Mouse (Mus musculus) liver (tissue): Measurements from ENCODE around the gene Vmn2r95.
"Not testable (repeated sequence)": the region's sequence is repeated elsewhere in the genome, so short reads cannot be mapped to it uniquely, and the experiment has no call there.

Source experiments
- DNase-seq: peaks from one replicate; pipeline ENCODE4 v3.0.0-alpha.2; 2020; ENCODE audit warnings: mixed read lengths

The Vmn2r95 gene

DNA sequence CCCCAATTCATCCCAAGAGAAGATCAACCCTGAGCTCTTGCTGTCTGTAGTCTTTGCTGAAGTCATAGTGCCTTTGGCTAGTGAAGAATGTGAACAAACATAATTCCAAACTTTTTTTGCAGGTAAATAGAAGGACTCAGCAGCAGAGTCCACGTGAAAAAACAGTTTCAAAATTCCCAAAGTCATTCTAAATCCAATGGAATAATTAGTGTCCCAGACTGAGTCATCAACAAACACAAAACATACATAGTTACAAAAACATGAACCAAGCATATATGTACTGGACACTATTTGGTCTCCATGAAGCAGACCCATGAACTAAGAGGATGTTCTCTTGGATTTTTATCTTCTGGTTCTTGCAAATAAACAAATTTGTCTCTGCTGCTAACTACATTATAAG lies at the start of gene Vmn2r95:
Gene Vmn2r95 (plus strand): TSS at position 301 of the 400 bp plus-strand sequence.
- DNase-seq = no peak

DNA sequence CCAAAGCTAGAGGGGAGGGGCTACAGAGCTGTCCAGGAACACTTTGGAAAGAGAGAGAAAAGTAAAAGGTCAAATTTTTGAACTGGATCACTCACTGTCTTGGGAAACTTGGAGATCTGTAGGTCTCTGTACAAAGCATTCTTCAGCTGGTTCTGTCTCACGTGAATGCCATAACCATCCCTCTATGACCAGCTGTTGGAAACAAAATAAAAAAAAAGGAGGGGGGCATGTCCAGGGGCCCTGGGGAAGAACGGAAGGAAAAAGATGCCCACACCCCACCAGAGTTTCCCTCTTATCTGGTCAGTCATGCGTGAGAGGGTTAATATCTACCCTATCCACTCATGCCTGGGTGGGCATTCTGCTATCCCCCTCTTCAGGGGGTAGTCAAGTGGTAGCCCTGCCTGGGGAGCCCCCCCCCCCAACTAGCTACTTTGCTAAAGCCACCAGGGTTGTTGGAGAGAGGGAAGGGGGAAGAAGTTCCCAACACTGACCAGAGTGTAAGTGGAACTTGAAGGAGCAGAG lies 31.8 kb downstream of the Vmn2r95 start:
- DNase-seq = no peak

DNA sequence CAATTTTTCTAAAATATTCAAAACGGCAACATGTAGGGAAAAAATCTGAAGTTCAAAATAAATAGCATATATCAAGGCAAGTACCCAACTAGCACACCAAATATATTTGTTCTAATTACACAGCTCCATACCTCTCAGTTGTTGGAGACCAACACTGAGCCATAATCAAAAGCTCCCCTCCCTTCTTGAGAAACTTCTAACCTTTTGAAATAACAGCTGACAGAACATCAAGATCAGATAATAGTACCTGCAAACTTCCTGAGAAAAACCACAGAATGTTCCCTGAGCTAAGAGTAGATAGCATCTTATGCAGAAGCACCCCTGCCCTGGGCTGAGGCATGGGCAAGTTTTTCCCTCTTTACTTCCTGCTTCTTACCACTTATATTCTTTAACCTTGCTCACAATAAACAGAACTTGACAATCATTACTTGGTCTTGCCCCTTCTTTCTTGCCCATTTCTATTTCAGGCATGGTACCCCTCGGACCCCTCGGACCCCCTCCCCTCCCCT lies 34.3 kb downstream of the Vmn2r95 start:
- not testable (repeated sequence) for DNase-seq

DNA sequence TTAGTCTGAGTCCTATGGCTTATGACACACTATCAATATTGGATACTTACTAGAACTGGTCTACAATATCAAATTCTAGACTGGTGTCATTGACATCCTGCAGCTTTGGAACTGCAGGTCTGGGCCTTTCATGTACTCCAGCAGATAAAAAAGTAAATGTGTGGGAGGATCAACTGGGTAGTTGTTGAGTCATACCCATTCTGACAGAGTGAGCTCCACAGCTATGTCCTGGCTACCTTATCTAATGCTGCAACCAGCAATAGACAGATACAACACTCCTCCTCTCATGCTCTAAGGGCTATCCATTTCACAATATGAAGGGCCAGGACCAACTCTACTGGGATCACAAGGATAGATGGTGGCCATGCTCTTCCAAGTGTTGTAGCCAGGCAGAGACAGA lies 38.8 kb downstream of the Vmn2r95 start:
- DNase-seq = no peak

DNA sequence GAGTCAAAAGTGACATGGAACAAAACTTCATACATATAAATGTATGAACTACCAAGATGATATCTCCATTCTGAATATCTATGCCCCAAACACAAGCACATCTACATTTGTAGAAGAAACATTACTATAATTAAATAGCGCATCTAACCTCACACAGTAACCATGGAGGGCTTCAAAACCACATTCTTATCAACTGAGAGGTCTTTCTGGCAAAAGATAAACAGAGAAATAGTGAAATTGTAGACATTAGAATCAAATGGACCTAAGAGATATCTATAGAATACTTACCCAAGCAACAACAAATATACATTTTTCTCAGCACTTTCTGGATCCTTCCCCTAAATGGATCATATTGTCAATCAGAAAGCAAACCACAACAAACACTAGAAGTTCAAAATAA lies 56.0 kb downstream of the Vmn2r95 start:
- no peak for DNase-seq
